Comparison of ENCODE assay signal across 8 mouse cellular contexts in genomic region chr3:57575660-57576055, GRCm38 (mm10). TPM values are rescaled to one million over a fixed set of nuclear protein-coding genes. Genes with fewer than 3 reads are reported as not detected.
A peak's percentile ranks its signal among the peaks of the same experiment; 100 is the strongest.
DNase-seq lines count a peak whose midpoint lies in the region; ATAC-seq and TF ChIP-seq lines count a peak whose summit lies in the region.

Gene Wwtr1, minus strand, starts transcription at chr3:57575910.

- peaks cover 5% of the 10 kb centered on the region for H3K4me1 ChIP-seq in intestine, embryonic 15.5 days (replicated peaks)
- peaks cover 39% of the 10 kb centered on the region for H3K4me1 ChIP-seq in midbrain, embryonic 10.5 days
- H3K4me1 ChIP-seq in small intestine, adult 2 months (ENCODE audit: control insufficient read depth, insufficient read depth, insufficient read length, low read length): 0 out of 2 replicates have a peak, but pooled peaks cover 2% of the 10 kb centered on the region

- H3K9ac ChIP-seq in intestine, embryonic 15.5 days: peak within 1 kb of the TSS; percentile 81

- peak; percentile 59 for TF ChIP-seq POLR2A in small intestine, adult 2 months (IDR thresholded peaks at IDR 0.05; ENCODE audit: low read depth, low read length)

- H3K4me3 ChIP-seq in intestine, embryonic 15.5 days (replicated peaks): peak within 1 kb of the TSS; percentile 76
- H3K4me3 ChIP-seq in midbrain, embryonic 10.5 days: peak within 1 kb of the TSS; percentile 90
- H3K4me3 ChIP-seq in small intestine, adult 2 months (ENCODE audit: low read depth, low read length): peak within 1 kb of the TSS; percentile 73

- no peaks in the 10 kb centered on the region for H3K36me3 ChIP-seq in intestine, embryonic 15.5 days
- H3K36me3 ChIP-seq in midbrain, embryonic 10.5 days: peaks cover 15% of the 10 kb centered on the region
- H3K36me3 ChIP-seq in small intestine, adult 2 months (ENCODE audit: control insufficient read depth, insufficient read depth, low read length): no peaks in the 10 kb centered on the region

- intact Hi-C loops in left cerebral cortex, postnatal 4 days (cut with DNase I): no loop called here

- H3K27me3 ChIP-seq in intestine, embryonic 15.5 days (replicated peaks): no peaks in the 10 kb centered on the region
- H3K27me3 ChIP-seq in midbrain, embryonic 10.5 days (ENCODE audit: low read depth, poor library complexity, severe bottlenecking): no peaks in the 10 kb centered on the region
- peaks cover 13% of the 10 kb centered on the region for H3K27me3 ChIP-seq in small intestine, adult 2 months (ENCODE audit: control insufficient read depth, insufficient read depth, low read length)

- no peak for TF ChIP-seq CTCF in small intestine, adult 2 months (IDR thresholded peaks at IDR 0.05; ENCODE audit: extremely low read depth, insufficient read length, insufficient replicate concordance, low read depth, low read length)

- H3K27ac ChIP-seq in intestine, embryonic 15.5 days: peak within 1 kb of the TSS; percentile 97
- peak within 1 kb of the TSS; percentile 94 for H3K27ac ChIP-seq in midbrain, embryonic 10.5 days (replicated peaks)
- peak within 1 kb of the TSS; percentile 89 for H3K27ac ChIP-seq in small intestine, adult 2 months (ENCODE audit: insufficient read depth, low read depth, low read length)

- peak; percentile 95 for DNase-seq in adrenal gland, postnatal 14 days
- DNase-seq in embryo, embryonic 11.5 days (ENCODE audit: low read depth, low spot score): peak; percentile 83
- peak; percentile 84 to 92 for DNase-seq in gastrocnemius, postnatal 4 days (ENCODE audit: low spot score in 2 of 2)
- peak; percentile 74 for DNase-seq in left cerebral cortex, postnatal 4 days
- peak; percentile 94 for DNase-seq in midbrain, embryonic 10.5 days (ENCODE audit: low spot score)
- no peak for DNase-seq in c-Kit-positive CD71-positive TER-119-positive erythroid progenitor cells, embryonic 14.5 days (ENCODE audit: low spot score)

- no peaks in the 10 kb centered on the region for H3K9me3 ChIP-seq in intestine, embryonic 15.5 days
- H3K9me3 ChIP-seq in midbrain, embryonic 10.5 days (replicated peaks): no peaks in the 10 kb centered on the region

- ATAC-seq in intestine, embryonic 15.5 days: peak; percentile 95

- peak within 1 kb of the TSS; percentile 90 for H3K4me2 ChIP-seq in intestine, embryonic 15.5 days (replicated peaks)

- under 1% methylated on average over 36 of the region's 36 CpGs for WGBS in intestine, embryonic 15.5 days
- WGBS in midbrain, embryonic 10.5 days: under 1% methylated on average over 35 of the region's 36 CpGs
- 1% methylated on average over 36 of the region's 36 CpGs for WGBS in small intestine, adult 2 months

RNA-seq across cellular contexts. Expression of gene Wwtr1, which starts in this region (rescaled TPM):
- 46.8 and 50.8 TPM in 2 replicates for total RNA-seq in adrenal gland, postnatal 14 days (2021)
- total RNA-seq in gastrocnemius, postnatal 4 days (2021): 10 to 100 TPM; 71.6 to 73.3 TPM
- polyA plus RNA-seq in intestine, embryonic 15.5 days (2015; fragmentation: Nextera tagmentation; extraction: Ambion mirVana): 15.1 and 16.3 TPM in 2 replicates
- 10 to 100 TPM; 18.2 to 21.6 TPM for total RNA-seq in left cerebral cortex, postnatal 4 days (2021)
- polyA plus RNA-seq in midbrain, embryonic 10.5 days (2016; fragmentation: Nextera tagmentation; extraction: Ambion mirVana): 11.4 and 13.3 TPM in 2 replicates
- 5.4 and 6.3 TPM in 2 replicates for polyA plus RNA-seq in small intestine, adult 2 months (2012; rRNA removed)
